Mouse (Mus musculus): ENCODE results near the gene Spata2l.

DNA sequence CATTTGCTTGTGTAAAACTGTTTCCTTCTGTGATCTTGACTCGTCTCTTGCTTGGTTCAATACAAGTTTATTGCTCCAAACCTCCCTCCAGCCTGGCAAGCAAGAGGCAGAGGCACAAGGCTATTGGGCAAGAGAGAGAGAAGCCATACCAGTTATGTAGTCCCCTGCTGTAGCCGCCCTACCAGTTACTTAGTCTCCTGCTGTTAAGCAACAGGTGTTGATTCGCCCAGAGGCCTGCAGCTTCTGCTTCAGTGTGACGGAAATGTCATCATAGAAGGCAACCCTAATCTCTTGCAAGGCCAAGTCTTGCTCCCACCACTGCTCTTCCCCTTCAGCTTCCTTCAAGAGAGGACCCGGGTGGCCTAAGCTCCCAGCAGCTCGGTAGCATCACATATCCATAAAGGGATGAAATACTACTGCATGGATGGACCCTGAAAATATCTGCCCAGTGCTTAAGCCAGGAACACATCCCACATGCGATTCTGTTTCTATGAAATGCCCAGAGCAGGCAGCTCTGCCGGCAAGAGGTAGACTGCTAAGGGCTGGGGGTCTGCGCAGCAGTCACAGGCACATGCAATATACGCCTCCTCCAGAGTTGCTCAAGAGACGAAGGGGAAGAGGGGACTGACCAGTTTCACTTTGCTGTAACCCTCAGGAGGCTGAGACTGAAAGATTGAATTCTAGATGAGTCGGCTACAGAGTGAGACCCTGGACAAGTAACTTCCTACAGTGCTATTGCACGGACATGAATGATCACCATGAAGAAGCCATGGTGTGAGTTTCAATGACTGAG lies 44.5 kb upstream of the Spata2l start:
- TF ChIP-seq CTCF (conservative IDR thresholded peaks at IDR 0.05; ENCODE audit: insufficient read depth, insufficient read length, low read depth, low read length) (no peak), POLR2A (IDR thresholded peaks at IDR 0.05; ENCODE audit: low read depth, low read length) (no peak)
